Mouse (Mus musculus): ENCODE data around the gene Glp1r.

Glp1r gene

DNA sequence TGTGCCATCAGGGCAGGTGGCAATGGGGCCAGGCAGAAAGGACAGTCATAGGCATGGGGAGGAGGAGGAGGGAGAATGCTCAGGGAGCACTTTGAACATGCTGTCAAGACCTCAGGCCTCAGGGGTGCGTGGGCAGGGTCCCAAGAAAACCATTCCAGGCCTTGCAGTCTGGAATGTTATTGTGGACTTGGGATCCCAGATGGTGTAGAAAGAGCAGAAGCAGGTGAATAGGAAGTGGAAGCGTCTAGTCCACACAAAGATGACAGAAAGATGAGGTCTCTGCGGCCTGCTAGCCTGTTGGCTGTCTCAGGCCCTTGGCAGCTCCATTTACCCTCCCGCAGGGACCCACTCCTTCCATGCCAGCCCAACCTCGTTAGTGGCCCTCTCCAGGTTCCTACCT lies 10.9 kb downstream of the Glp1r start:
- DNase-seq (ENCODE audit: low spot score) = no peak

DNA sequence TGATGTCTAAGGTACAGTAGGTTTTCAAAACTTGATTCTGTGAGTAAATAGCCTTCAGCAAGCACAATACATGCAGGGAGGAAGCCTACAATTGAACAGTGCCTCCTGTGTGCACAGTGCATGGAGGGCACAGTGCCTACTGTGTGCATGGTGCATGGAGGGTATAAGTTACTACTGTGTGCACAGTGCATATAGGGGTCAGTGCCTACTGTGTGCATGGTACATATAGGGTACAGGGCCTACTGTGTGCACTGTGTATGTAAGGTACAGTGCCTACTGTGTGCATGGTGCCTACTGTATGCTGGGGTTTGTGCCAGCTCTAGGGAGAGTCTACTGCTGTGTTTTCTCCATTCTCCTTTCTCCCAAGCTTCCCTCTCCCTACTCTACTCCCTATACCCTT lies 12.6 kb downstream of the Glp1r start:
- no peak for DNase-seq (ENCODE audit: low spot score)

DNA sequence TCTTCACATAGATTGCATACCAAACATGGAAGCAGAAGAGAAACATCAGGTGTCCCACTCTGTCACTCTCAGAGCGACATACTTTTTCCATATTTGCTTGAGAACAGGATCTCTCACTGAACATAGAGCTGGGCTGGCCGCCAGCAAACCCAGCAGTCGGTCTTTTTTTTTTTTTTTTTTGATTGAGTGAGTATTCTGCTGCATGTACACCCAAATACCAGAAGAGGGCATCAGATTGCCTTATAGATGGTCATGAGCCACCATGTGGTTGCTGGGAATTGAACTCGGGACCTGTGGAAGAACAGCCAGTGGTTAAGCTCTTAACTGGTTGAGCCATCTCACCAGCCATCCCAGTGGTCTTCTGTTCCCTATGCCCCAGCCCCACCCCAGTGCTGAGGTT lies 21.9 kb downstream of the Glp1r start:
- DNase-seq (ENCODE audit: low spot score) = no peak

DNA sequence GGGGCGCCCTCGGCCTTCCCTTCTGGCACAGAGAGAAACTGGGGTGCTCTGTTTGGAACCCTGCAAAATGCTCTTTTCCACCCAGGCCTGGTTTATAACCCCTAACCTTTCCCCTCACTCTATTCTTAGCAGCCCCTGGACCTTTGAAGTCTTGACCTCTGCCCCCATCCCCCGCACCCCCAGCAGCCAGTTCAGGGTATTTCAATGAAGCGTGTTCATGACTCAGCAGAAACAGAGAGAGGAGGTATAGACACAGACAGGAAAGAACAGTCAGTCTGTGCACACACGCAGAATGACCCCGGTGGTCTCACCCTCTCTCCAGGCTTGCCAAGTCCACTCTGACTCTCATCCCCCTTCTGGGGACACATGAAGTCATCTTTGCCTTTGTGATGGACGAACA lies 29.2 kb downstream of the Glp1r start:
- no peak for DNase-seq (ENCODE audit: low spot score)

DNA sequence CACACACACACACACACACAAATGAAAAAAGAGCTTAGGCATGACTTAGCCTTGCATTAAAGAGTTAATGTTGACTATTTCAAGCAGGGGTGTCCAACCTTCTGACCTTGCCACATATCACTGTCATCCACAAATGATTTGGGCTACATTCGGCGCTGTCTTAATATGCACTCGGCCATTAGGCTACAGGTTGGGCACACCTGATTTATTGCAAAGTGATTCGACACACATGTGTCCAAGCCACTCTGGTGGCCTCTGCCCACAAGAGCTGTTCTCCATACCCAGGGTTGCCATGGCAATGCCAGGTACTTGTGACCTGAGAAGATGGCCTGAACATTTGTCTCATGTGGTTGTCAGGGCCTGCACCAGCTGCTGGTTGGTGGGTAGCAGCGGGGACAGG lies 31.2 kb downstream of the Glp1r start:
- DNase-seq (ENCODE audit: low spot score) = no peak

DNA sequence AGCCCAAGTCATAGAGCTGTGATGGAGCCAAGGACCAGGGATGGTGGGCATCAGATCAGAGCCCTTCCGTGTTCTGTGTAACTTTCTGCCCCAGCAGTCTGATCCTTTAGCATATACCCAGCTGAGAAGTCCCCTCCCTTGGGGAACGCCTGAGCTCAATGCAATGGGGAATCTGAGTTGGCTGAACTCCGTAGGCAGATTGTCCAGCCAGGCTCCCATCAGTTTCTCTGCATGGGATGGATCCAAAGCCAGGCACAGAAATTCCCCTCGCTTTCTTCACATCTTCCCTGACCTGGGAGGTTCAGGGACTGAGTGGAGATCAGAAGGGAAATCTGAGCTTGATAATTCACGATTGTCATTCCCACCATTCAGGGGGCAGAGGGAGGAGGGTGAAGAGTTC lies 33.7 kb downstream of the Glp1r start:
- no peak for DNase-seq (ENCODE audit: low spot score)

DNA sequence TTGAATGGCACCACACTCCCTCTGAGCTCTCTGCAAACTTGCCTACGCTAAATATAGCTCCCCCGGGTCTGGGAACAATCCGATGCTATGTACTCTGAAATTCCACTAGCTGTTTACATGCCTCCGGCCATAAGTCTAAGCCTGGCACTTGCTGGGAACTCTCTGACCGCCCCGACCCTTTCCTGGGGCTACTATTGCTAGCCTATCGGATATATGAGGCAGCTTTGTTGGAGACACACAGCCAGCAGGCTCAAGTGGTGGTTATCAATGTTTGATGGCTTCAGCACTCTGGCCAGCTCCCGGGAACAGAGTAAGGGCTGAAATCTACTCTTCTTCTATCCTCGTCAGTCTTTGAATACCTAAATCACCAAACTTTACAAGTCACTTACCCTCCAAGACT lies 36.9 kb downstream of the Glp1r start:
- DNase-seq (ENCODE audit: low spot score) = no peak

DNA sequence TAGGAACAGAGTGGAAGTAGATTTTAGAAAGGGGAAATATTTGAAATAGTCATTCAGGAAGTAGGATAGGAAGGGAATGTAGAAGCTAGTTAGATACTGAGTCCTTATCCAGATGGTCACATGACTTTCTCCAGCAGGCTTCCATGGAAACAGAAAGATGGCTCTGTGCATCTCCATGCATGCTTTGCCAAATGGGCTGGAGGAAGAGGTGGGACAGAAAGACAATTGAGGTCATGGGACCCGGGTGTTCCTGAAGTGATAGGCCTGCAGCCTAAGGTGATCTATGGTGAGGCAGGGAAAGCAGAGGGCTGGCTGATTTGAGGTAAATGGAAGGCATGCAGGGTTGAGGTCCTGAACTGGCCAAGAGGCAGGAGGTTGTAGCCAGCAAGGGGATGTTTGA lies 46.8 kb downstream of the Glp1r start:
- DNase-seq (ENCODE audit: low spot score) = no peak

DNA sequence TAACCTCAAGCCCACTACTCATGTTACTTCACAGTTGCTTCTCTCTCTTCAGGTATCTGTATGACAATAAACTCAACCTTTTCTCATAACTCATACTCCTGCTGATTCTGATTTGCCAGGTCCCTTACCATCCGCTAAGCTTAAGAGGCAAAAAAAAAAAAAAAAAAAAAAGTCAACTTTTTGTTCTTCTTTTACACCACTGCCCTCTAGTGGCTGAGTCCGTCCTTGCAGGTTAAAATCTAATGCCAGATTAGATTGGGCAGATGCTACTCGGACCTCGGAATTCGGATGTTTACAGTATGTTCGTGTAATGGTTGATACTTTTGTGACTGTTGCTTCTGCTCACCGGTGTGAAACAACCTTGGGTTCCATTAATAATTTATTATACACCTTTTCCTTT lies 49.2 kb downstream of the Glp1r start:
- peak; percentile 76 for DNase-seq (ENCODE audit: low spot score)

DNA sequence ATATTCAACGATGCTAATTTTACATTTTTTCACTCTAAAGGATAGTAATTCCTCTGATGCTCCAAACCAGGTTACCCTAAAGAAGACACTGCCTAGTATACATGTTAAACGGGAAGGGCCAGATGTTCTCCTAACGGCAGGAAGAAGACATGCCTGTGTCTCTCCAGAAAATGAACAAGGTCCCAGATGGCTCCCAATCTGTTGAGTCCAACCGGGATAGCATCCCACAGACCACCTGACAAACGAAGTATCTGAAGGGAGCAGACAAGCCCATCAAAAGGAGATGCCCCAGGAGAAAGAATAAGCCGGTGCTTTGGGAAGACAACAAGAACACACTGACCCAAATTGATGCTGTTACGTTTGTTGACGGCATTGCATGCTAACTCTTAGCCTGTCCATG lies 50.0 kb downstream of the Glp1r start:
- no peak for DNase-seq (ENCODE audit: low spot score)

DNA sequence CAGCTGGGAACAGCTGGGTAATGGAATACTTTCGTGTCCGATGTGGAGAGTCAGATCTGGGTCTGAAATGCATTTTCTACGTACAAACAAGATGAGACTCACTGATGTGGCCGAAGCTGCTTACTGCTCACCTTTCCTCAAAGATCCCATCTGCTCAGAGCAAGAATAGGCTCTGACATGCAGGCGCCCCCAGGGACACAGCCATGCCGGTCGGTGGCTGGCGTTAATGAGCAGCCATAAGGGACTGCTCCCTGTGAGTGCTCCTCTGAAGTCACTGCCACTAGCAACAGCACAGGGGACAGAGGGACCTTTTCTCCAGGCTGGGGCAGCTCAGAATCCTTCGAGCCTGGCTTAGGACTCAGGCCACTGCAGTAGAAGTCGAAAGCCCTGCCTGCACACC lies 52.7 kb downstream of the Glp1r start, which contains the start of gene Umodl1:
Gene Umodl1 (plus strand): TSS at position 301 of the 400 bp plus-strand sequence.
- DNase-seq (ENCODE audit: low spot score) = no peak

DNA sequence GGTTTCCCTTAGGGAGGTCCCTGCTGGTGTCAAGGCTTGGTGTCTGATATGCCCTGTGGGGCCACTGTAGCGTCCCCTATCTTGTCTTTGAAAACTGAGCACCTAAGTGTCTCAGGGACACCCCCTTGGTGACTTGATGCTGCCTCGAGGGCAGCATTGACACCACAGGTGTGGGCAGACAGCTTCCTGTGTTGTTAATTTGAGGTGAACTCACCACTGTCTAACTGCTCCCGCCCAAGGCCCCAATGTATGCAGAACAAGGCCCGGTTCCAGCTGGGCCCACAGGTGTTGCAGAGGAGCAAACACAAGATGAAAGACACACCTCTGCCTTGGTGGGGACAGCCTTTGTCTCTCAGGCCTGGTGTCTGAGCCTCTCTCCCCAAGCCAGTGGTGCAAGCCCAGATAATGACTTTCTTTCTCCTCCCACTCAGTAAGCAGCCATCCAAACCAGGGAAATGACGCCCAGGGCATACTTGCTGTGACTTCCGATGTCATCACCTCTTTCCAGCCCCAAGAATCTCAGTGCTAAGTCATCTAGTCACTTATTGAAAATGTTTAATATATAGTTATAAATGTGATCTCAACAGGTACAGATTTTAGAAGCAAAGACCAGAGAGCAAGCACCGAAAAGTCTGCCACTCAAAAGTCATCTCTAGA lies 60.4 kb downstream of the Glp1r start:
- no peak for DNase-seq (ENCODE audit: low spot score)

DNA sequence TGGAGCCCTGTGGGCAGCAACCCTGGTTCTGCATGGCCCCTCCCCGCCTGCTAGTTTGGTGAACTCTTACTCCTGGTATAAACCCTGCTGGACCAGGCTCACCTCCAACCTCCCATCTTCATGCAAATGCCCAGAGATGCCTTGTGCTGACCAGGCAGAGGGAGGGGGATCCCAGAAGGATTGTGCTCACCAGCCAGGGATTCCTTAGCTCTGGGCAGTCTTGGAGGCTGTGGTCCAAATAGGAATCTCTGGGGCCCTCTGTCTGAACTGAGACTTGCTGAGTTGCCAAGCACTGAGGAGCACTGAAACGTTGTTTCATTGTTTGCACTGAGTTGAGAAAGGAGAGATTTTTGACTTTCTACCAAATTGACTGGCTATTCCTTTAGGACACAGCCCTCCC lies 61.3 kb downstream of the Glp1r start:
- no peak for DNase-seq (ENCODE audit: low spot score)

DNA sequence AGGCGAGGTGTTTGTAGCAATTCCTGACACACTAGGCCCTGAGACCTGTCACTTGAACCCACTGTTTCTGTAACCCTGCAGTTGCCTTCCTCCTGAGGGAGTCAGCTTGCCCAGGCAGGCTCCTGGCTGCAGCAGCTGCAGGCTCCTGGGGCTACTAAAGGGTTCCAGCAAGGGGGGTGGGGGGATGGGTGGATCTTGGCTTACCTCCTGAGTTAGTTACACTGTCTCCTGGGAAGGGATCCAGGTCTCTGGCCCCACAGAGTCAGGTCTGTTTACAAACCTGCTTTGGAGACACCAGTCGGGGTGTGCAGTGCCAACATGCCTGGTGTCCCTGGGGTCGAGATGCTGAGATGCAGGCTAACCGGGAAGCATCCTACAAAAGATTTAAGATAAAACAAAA lies 68.4 kb downstream of the Glp1r start:
- no peak for DNase-seq (ENCODE audit: low spot score)

DNA sequence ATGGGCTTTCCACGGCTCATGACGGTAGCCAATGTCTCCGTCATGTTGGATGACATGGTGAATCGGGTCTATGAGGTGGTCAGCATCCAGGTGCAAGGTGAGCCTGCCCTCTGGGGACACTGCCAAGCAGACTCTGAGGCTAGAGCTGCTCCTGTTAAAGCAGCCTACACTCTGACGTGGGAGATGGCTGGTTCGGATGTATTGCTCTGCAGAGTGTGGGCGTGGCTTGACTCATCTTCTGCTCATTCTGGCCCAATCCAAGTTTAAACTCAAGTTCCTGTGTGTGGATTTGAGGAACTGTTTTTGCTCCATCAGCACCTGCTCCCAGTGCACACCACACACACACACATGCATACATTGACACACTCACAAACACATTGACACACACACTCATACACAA lies 70.3 kb downstream of the Glp1r start:
- no peak for DNase-seq (ENCODE audit: low spot score)

DNA sequence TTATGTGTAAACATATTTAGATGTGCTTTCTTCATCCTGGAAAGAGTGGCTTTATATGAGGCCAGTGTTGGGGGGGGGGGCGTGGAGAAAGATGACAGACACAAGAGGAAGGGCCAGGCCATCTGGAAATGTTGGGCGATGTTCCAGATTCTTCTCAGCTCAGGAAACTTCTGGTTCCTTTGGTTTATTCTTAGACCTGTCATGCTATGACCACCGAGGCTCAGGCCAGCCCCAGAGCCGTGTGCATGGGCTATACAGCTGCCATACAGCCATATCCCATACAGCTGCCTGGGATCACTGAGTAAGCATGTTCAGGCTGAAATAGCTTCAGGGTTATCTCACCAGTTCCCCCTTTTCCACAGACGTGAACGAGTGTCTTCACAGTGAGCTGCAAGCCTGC lies 71.7 kb downstream of the Glp1r start:
- DNase-seq (ENCODE audit: low spot score) = no peak

DNA sequence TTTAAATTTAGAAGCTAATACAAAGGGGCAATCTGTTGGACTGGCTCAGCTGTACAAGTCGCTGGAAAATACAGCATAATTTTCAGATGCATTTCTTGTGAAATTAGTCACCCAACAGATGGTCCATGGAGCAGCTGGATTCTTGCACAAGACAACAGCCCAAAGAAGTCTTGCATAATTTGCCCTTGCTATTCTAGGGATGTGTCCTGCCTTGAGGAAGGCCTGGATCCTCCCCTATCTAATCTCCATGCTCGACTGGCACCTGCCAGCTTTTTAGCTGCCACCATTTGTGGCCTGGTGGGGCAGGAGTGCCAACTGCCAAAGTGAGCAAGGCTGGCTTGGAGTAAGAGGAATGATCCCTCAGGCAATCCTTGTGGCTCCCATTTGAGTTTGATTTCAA lies 75.7 kb downstream of the Glp1r start:
- DNase-seq (ENCODE audit: low spot score) = no peak

DNA sequence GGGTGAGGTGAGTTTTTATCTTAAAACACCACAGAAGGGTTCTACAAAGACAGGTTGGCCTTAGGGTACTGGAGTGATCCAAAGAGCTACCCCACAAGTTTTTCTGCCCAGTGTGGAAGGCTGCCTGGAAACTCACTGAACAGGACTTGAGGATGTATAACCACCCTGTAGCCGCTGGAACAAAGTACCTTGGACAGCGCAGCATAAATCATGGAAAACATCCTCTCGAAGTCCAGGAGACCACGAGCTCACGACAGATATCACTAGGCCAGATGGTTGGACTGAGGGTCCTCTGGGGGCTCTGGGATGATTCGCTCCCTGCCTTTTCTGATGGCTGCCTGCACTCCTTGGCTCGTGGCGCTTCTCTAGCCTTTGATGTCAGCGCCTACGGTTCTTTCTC lies 76.9 kb downstream of the Glp1r start:
- no peak for DNase-seq (ENCODE audit: low spot score)

DNA sequence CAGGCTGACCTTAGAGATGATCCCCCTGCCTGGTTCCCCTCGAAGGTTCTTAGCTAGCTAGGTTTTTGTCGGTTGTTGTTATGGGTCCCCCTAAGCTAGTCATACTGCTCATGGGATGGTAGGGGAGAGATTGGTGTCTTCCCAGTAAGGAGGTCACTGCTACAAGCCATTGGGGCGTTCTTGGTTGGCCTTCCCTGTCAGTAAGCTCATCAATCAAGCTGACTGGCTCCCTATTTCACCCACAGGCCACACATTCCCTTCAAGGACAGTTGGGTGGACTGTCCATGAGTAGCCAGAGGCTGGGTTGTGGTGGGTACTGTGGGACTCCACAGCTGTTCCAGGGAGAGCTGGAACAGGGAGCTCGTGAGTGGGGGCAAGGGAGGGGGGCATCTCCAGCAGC lies 81.9 kb downstream of the Glp1r start:
- no peak for DNase-seq (ENCODE audit: low spot score)

DNA sequence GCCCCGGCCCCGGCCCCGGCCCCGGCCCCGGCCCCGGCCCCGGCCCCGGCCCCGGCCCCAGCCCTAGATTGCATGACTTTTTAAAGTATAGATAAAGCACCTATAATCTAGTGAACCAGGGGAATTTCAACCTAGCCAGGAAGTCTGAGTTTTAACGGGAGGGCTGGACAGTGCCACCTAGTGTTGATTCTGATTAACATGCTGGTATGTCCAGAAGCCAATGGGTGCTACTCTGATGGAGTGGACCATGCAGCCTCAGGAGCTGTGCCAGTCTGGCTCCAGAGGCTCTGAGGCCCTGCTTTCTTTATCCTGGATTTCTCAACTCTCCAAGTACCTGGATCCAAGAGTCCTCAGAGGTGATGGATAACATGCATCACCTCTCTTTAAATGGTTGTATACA lies 88.6 kb downstream of the Glp1r start:
- DNase-seq (ENCODE audit: low spot score) = no peak

Measured in urinary bladder, postnatal 14 days (tissue).